Mouse (Mus musculus): ENCODE measurements around the gene Prpsap2.

Gene Prpsap2

DNA sequence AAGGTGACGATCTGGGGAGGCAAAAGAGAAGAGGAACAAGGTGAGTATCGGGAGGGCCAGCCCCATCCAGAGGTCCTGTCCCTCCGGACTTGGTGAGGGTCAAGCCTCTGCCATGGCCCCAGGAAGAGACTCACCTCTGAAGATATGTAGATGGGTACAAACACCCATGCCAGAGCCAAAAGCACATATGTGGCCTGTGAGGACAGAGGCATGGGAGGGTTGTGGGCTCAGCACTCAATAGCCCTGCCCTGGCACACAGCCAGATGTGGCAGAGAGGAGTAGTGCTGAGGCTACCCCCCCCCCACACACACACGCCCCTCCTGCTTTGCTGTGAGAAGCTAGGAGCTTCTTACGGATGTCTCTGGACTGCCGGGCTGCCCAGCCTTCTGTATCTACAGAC is 46.8 kb downstream of the Prpsap2 start:
- no peak for DNase-seq (ENCODE audit: low read depth)

DNA sequence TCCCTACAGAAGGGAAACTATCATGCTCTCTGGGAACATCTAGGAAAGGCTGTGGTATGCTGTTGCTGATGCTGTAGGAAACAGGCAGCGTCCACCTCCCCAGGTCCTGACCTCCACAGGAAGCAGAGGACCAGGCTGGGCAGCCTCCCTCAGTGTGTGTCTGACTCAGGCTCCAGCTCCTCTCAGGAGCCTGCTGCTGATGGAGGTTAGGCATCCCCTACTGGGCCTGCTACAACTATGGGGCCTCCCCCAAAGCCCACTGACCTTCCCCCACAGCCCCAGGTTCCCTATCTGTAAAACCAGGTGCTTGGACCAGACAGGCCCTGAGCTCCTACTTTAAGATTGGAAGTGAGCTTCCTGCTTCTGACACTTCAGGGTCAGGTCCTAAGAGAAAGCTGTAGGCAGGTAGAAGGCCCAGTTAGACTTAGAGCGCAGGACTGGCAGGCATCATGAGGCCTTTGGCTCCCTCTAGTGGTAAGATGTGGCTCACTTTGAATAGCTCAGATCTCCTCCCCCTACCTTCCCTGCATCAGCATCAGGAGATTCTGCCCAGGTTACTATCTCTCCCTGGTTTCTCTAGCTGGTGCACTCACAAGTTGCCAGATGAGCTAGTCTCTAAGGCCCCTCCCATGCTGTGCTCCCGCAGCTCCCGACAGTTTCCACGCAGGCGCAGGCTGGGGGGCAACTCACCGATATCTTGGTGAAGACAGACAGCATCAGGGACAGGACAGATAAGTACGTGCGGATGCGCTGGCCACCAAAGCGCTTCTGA is 47.4 kb downstream of the Prpsap2 start:
- DNase-seq (ENCODE audit: low read depth) = peak; percentile 46

DNA sequence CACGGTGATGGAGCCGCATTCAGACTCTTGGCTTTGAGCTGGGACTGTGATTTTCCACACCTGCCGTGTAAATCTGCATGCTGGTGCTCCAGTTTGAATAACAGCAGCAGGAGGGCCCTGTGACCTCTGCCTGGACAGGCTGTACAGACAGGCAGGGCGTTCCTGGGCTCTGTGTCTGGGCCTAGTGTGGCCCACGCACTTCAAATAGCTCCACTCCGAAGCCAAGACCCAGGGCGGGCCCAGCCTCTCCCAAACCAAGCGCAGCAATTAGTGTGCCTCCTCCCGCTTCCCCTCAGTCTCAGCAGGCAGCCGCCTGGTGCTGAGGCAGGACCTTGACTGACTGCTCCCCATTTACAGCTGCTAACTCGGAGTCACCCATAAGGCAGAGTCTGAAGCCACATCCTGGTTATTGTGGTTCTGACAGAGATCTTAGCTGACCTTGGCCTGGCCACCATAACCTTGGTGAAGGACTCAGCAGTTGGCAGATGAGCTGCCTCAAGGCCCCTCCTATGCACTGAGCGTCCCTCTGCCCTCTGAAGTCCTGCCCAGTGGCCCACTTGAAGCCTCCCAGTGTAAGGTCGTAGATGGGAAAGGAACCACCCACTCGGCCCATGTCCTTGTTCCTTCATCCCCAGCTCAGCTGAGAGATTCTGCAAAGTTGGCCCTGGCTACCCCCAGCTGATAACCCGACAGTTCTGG is 48.6 kb downstream of the Prpsap2 start:
- DNase-seq (ENCODE audit: low read depth) = peak; percentile 20

DNA sequence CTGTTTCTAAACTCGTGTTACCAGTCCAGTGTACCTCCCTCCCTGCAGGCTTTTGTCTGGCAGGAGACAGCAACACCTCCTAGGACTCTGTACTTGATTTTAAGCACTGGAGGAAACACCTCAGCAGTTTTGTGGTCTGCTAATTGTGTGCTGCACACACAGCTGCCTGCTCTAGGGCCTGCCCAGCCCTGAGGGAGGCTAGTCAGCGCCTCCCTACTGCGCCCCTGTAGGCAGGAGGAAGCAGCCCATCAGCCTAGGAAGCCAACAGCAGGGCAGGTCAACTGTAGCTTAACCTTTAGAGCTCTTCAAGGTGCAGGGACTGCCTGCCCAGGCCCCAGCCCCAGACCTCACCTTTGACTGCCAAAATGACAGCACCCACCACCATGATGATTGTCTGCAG is 53.0 kb downstream of the Prpsap2 start:
- no peak for DNase-seq (ENCODE audit: low read depth)

DNA sequence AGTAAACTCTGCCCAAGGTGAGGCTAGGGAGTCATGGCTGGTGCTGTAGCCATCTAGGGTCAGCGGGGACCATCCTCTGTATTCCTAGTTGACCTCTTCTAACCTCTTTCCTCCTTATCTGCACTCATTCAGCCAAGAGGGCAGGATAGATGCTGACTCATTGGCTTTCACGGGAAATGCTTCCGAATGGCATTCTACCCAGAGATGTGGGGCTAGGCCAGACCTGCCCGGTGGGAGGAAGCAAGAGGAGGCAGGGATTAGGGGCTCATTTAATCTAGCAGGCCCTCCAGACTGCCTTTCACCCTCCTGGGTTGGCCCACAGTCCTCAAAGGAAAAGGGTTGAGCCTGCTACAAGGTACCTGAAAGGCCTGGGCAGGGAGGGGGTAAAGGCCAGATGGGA is 55.7 kb downstream of the Prpsap2 start:
- no peak for DNase-seq (ENCODE audit: low read depth)

DNA sequence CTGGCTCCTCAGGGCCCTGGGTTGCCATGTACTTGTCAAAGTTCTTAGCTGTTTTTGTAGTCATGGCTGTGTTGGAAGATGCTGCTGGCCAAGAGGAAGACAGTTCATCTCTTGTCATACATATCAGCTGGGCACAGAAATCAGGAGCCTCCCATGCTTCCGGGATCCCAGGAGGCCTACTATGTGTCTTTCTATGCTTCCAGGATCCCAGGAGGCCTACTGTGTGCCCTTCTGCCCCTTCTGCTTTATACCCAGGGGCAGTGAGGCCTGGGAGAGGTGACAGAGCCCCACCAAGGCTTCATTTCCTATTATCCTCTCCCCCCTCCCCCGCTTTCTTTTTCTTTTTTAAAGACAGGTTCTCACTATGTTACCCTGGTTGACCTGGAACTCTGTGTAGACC is 56.3 kb downstream of the Prpsap2 start:
- DNase-seq (ENCODE audit: low read depth) = no peak

DNA sequence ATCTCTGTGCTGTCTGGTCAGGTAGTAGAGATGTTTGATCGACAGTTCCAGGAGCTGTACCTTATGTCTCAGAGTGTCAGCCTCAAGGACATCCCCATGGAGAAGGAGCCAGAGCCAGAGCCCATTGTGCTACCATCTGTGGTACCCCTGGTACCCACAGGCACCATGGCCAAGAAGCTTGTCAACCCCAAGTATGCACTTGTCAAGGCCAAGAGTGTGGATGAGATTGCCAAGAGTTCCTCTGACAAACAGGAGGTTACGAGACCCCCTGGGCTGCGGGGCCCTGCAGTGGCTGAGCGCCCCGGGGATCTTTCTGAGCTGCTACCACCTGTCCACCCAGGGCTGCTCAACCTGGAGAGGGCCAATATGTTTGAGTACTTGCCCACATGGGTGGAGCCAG is 59.4 kb downstream of the Prpsap2 start:
- no peak for DNase-seq (ENCODE audit: low read depth)

DNA sequence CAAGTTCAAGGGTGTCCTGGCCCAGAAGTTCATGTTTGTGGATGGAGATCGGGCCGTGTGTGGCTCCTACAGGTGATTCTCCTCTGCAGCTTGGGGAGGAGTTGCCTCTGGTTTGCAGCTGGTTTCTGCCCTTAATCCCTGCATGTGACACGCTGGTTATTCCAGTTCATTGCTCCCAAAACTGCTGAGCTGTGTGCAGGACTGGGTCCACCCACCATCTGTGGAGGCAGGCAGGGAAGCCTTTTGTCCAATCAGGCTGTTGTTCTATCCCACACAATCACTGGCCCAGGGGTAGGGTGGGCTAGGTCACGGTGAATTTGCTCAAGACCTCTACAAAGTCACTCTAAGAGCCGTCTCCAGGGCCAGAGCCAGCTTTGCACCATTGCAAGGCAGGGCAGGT is 60.2 kb downstream of the Prpsap2 start:
- DNase-seq (ENCODE audit: low read depth) = no peak

DNA sequence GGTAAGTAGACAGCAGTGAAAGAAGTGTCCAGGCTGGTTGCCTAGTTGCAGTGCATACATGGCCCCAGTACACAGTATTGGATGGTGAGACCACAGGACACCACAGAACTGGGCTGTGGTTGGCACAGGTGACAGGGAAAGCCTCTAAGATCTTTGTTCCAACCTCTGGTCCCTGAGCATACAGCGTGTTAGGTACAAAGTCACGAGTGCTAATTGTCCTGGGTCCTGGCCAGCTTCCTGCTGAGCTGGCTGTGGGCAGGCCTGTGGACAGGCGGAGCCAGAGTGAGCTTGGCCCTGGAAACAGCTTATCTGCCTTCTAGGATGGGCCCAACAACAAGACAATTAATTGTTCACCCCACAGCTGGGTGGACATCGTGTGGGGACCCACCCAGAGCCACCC is 62.0 kb downstream of the Prpsap2 start:
- DNase-seq (ENCODE audit: low read depth) = peak; percentile 17

DNA sequence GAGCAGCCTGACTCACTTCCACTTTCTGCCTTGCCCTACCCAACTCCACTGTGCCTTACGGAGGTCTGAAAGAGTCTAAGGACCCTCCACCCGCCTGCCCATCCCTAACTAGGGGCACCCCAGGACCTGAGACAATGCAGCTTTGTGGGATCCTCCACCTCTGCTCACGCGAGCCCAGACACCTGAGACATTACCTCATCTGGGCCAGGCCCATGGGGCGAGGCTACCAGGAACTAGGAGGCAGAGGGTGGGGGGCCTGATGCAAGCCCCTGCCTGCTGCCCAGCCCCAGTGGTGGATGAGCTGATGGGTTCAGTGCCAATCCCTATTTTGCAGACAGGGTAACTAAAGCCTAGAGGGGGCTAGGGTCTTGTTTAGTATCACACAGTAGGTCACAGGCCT is 62.4 kb downstream of the Prpsap2 start:
- DNase-seq (ENCODE audit: low read depth) = no peak

DNA sequence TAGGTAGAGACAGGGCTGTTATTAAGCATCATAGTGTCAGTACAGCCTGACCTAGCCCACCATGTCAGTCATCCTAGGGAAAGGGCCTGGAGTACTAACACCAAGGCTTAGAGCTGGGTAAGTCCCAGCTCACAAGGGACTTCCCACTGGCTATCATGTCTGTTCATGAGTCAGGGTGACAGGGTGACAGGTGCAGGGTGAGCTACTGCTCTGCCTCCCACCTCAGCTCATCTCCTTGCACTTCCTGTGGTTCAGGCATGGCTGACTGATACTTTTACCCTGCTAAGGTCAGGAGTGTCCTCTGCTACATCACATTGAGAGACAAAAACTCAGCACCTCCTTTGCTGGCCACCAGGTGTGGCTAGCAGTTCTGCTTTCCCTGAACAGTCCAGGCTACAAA is 63.0 kb downstream of the Prpsap2 start:
- DNase-seq (ENCODE audit: low read depth) = no peak

DNA sequence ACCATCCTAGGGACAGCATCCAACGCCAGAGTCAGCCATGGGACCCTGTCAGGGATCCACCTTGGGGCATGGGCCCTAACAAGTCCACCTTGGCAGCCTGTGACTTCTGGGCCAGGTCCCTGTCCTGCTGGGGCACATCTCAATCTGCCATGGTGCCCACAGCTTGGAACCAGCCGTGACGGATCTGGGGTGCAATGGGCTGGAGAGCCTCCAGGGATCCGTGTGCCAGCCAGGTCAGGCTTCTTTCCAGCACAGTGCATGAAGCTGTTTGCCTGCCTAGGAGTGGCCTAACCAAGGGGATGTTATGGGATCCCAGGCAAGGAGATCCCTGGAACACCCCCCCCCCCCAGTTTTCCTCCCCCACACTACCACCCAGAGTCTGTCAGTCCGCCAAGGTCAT is 68.9 kb downstream of the Prpsap2 start:
- no peak for DNase-seq (ENCODE audit: low read depth)

DNA sequence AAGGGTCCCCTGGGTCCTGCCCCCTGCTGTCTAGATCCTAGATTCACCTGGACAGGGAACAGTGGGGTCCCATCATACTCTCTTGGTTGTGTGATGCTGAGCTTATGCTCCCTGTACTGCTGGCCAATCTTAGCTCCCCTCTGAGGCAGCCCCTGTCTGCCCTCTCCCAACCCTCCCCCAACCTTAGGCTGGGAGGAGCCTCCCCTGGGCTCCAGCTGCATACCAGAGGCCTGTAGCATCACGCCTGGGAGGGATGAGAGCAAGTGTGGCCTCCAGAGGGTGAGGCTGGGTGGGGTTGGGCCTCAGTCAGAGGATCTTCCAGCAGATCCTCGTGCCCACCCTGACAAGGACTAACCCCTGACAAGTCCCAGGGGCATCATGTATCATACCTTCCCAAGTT is 74.3 kb downstream of the Prpsap2 start:
- DNase-seq (ENCODE audit: low read depth) = no peak

DNA sequence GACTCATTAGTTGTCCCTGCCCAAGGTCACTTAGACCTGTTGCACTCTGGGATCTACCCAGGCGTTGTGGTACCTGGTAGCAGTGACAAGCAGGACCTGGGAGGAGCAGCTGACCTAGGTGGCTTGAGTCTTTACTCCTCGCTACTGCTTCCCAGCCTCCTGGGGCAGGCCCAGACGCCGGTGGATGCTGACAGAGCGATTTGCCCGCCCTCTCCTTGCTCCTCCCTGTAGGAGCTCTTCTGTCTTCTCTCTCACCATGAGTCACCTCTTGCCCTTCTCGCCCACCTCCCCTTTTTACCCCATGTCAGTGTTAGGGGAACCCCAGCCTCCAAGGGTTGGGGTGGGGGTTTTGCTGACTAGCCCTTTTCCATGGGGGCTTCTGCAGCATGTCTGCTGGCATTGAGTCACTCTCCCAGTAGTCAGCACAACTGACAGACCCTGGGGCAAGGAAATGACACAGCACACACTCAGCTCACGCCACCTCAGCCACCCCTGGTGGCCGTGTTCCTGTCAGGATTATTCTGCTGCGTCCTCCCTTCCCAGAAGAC is 74.9 kb downstream of the Prpsap2 start:
- no peak for DNase-seq (ENCODE audit: low read depth)

DNA sequence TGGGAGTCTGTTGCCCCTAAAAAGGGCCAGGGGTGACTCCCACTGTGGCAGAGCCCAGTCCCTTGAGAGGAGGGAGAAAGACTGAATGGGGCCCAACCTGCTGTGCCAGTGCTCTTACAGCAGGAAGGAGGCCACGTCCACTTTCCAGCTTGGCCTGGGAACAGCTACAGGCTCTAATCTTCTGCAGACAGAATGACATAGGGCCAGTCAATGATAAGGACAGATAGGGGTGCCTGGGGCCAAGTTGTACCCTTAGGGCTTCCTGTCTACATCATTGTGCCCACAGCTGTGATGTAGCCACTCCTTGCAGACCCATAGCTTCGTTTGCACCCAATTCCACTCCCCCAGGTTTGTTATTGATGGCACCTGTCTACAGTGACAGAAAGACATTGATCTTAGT is 75.7 kb downstream of the Prpsap2 start:
- DNase-seq (ENCODE audit: low read depth) = no peak

DNA sequence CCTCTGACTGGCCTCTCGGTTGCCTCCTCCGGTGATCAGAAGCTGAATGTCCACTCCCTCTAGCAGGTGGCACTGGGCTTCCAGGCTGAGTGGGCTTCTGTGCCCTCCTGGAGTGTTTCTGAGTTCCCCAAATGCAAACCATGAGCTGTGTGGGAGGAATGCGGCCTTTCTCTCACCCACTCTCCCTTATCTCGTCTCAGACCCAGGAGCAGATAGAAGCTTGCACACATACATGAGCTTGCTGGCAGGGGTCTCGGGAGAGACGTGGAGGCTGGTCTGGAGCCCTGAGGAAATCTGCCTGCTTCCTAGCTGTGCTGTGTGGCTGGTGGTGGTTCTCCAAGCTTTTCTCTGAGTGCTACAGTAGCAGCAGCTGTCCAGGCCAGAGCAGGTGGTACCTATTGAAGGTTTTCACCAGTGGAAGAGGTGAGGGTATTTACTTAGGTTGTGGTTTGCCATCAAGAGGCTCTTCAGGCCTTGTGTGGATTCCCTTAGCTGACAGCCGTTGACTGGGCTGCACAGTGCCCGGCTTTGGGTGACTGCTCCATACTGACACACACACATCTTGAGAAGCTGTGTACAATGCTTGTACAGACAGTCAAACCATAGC is 76.7 kb downstream of the Prpsap2 start:
- DNase-seq (ENCODE audit: low read depth) = no peak

DNA sequence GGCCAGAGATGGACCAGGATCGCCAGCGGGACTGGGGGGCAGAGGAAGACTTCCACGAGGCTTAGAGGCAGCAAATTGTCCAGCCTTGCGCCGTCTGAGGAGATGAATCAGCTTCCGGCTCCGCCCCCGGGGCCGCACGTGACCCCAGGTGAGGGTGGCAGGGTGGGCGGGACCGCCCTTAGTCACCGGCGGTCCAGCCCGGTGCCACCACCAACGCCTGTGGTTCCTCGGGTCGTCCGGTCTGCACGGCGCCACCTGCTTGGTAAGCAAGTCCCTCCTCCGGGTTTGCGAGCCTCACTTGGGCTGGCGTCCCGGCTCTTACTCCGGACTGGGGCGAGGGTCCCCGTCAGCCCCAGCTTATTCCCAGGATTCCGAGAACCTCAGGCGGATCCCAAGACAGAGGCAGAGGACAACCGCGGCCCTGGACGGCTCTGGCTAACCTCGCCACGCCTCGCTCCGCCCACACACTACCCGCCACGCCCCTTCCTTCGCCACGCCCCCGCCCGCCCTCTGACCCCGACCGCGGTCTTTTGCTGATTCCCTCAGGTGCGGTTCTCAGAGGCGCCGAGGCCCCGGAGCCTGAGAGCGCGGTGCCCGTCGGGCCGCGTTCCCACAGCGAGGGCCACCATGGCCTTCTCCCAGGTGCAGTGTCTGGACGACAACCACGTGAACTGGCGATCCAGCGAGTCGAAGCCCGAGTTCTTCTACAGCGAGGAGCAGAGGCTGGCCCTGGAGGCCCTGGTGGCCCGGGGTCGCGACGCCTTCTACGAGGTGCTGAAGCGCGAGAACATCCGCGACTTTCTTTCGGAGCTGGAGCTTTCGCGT is 77.8 kb downstream of the Prpsap2 start, which contains the start of gene Fam83g:
TSS of gene Fam83g (plus strand) at position 185 of the 825 bp plus-strand sequence.
- no peak for DNase-seq (ENCODE audit: low read depth)

Measured in fibroblast of lung, adult 2 months (primary cell).